In the genomic region with DNA sequence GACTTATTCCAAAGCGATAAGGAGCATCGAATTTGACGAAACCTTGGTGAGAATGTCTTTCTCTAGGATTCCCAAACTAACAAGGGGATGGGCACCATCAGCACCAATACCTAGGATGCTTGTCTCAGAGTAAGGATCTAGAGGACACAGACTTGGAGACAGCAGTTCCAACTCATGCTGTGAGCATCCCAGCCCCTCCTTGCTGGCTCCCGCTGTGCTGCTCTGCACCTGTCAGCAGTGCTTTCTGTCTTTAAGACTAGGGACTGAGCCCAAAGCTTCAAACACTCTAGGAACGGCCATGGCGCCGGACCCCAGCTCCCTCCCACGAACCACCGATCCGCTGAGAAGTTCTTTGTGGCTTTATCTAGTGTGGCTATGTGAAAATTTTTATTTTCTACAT, we compare ENCODE assay signal across 12 mouse cellular contexts.
"Had no signal": no experiment of that assay in that cellular context is flagged by ENCODE, and none has a peak within 500 bp of the region (broad histone marks: within the 10 kb centered on the region; RNA-seq: fewer than 3 reads in every experiment).

No protein-coding gene starts in this region.

- H3K4me3 ChIP-seq: layer of hippocampus, adult 2 months; limb, embryonic 13.5 days; midbrain, embryonic 12.5 days; stomach, embryonic 15.5 days had no signal

- H3K36me3 ChIP-seq: stomach, embryonic 15.5 days had no signal

- H3K27ac ChIP-seq: layer of hippocampus, adult 2 months; limb, embryonic 13.5 days; liver, embryonic 14.5 days; midbrain, embryonic 12.5 days; stomach, embryonic 15.5 days had no signal

- H3K4me1 ChIP-seq: limb, embryonic 13.5 days; midbrain, embryonic 12.5 days; stomach, embryonic 15.5 days had no signal

- H3K9me3 ChIP-seq: limb, embryonic 13.5 days; midbrain, embryonic 12.5 days; stomach, embryonic 15.5 days had no signal

- H3K27me3 ChIP-seq: limb, embryonic 13.5 days; midbrain, embryonic 12.5 days; stomach, embryonic 15.5 days had no signal

- H3K9ac ChIP-seq: limb, embryonic 13.5 days; liver, embryonic 14.5 days; midbrain, embryonic 12.5 days; stomach, embryonic 15.5 days had no signal

- DNase-seq: kidney, postnatal 10 days; kidney, postnatal 4 days; lung, adult 18-20 months; right cerebral cortex, postnatal 14 days; thymus, adult 2 months; thymus, postnatal 25 days had no signal

- ATAC-seq: midbrain, embryonic 16.5 days had no signal

- H3K4me2 ChIP-seq: limb, embryonic 13.5 days; midbrain, embryonic 12.5 days; stomach, embryonic 15.5 days had no signal
